19 mouse cellular contexts compared by ENCODE assay signal in genomic region chr5:66084541-66084940, GRCm38 (mm10).
"Had no signal": no experiment of that assay in that cellular context is flagged by ENCODE, and none has a peak within 500 bp of the region (broad histone marks: within the 10 kb centered on the region; RNA-seq: fewer than 3 reads in every experiment).

No protein-coding gene starts in this region.

- DNase-seq: lung, adult 18-20 months; lung, embryonic 14.5 days; lung, postnatal 10 days; lung, postnatal 4 days; midbrain, embryonic 14.5 days; retina, postnatal 1 day; right cerebral cortex, adult 18-20 months; right cerebral cortex, postnatal 25 days; right cerebral cortex, postnatal 4 days; spleen, adult 18-20 months; thymus, adult 18-20 months; thymus, postnatal 14 days; thymus, postnatal 36 days had no signal

- H3K4me1 ChIP-seq: midbrain, embryonic 12.5 days; neural tube, embryonic 13.5 days; neural tube, embryonic 15.5 days had no signal

- H3K9ac ChIP-seq: lung, embryonic 14.5 days; midbrain, embryonic 12.5 days; neural tube, embryonic 13.5 days; neural tube, embryonic 15.5 days had no signal

- H3K4me3 ChIP-seq: midbrain, embryonic 10.5 days; midbrain, embryonic 12.5 days; myocyte; neural tube, embryonic 13.5 days; neural tube, embryonic 15.5 days had no signal

- ATAC-seq: midbrain, embryonic 16.5 days had no signal

- H3K4me2 ChIP-seq: lung, embryonic 14.5 days; midbrain, embryonic 12.5 days; neural tube, embryonic 13.5 days; neural tube, embryonic 15.5 days had no signal

- H3K9me3 ChIP-seq: midbrain, embryonic 10.5 days; midbrain, embryonic 12.5 days; neural tube, embryonic 13.5 days; neural tube, embryonic 15.5 days had no signal

- H3K27me3 ChIP-seq: midbrain, embryonic 12.5 days; neural tube, embryonic 13.5 days; neural tube, embryonic 15.5 days had no signal

- H3K36me3 ChIP-seq: midbrain, embryonic 10.5 days; midbrain, embryonic 12.5 days; neural tube, embryonic 13.5 days; neural tube, embryonic 15.5 days had no signal

- H3K27ac ChIP-seq: midbrain, embryonic 10.5 days; midbrain, embryonic 12.5 days; neural tube, embryonic 13.5 days; neural tube, embryonic 15.5 days had no signal
